Mouse (Mus musculus) ES-Bruce4 (cell line): Measurements from ENCODE around the gene Lhfpl5.

Experiments
- CTCF ChIP-seq: IDR thresholded peaks from one replicate; pipeline ENCODE4 v1.8.1; 2011; ENCODE audit warnings: low read depth, low read length
- EP300 ChIP-seq: IDR thresholded peaks from 2 replicates; pipeline ENCODE4 v1.6.1; 2011; ENCODE audit warnings: low read depth, low read length; ENCODE audit not compliant: insufficient read depth
- POLR2A ChIP-seq: IDR thresholded peaks from one replicate; pipeline ENCODE4 v1.8.1; 2011; ENCODE audit warnings: low read length; ENCODE audit not compliant: insufficient read depth

DNA sequence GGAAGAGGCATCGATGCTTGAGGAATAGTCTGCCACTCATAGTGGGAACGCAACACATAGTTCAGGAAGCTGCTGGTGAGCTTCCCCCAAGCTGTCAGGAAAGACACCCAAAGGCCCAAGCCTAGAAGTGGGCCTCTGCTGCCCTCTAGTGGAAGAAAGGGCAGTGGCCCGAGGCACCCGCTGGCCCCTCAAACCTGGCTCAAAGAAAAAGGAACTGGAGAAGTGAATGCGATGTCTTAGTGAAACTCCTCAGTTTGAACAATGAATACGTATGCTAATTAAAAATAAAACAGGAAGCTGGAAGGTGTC is 47.4 kb upstream of the Lhfpl5 start:
- TF ChIP-seq POLR2A (no peak), CTCF (peak; percentile 97), EP300 (no peak)
